Mouse (Mus musculus): ENCODE measurements around the gene Slc39a11.

- TF ChIP-seq CTCF (IDR thresholded peaks at IDR 0.05; ENCODE audit: low read depth) (no peak), EP300 (optimal IDR thresholded peaks at IDR 0.05) (no peak)
These were observed 250.3 kb downstream of the Slc39a11 start for GRCm38 (mm10) chr11:113399601-113400000.
